Mouse (Mus musculus) lung, embryonic 14.5 days (tissue): ENCODE data around the gene Gm7030. TPM values are rescaled to one million over a fixed set of nuclear protein-coding genes. Genes with fewer than 3 reads are reported as not detected.
"Not testable (repeated sequence)": the region's sequence is repeated elsewhere in the genome, so short reads cannot be mapped to it uniquely, and the experiment has no call there.

Experiments used
- ATAC-seq: fragments of 200-750 bp; cut with Nextera tagmentation; 2 replicates; pipeline ENCODE4 v1.8.0; 2017; ENCODE audit warnings: mild to moderate bottlenecking, moderate TSS enrichment, moderate library complexity; ENCODE audit not compliant: insufficient read depth
- DNase-seq: peaks from one replicate; pipeline ENCODE4 v3.0.0-alpha.2; 2015
- H3K27ac ChIP-seq: fragments of 300-500 bp; sonication (generic); 2 replicates; pipeline ENCODE4 v1.5.1; 2014; ENCODE audit warnings: low read depth, mild to moderate bottlenecking, moderate library complexity
- H3K27me3 ChIP-seq: fragments of 300-500 bp; sonication (generic); 2 replicates; pipeline ENCODE4 v1.6.1; 2014; ENCODE audit warnings: low read length, control low read depth; ENCODE audit not compliant: insufficient read depth
- H3K36me3 ChIP-seq: fragments of 300-500 bp; sonication (generic); 2 replicates; pipeline ENCODE4 v1.6.1; 2014; ENCODE audit warnings: control low read depth; ENCODE audit not compliant: insufficient read depth
- H3K4me1 ChIP-seq: fragments of 300-500 bp; sonication (generic); 2 replicates; pipeline ENCODE4 v1.6.1; 2014; ENCODE audit warnings: antibody characterized with exemption, control low read depth; ENCODE audit not compliant: insufficient read depth
- H3K4me2 ChIP-seq: fragments of 300-500 bp; sonication (generic); 2 replicates; pipeline ENCODE4 v1.6.1; 2014; ENCODE audit warnings: mild to moderate bottlenecking
- H3K4me3 ChIP-seq: fragments of 300-500 bp; sonication (generic); 2 replicates; pipeline ENCODE4 v1.5.1; 2014; ENCODE audit warnings: low read depth, low read length
- H3K9ac ChIP-seq: fragments of 300-500 bp; sonication (generic); 2 replicates; pipeline ENCODE4 v1.6.1; 2014
- H3K9me3 ChIP-seq: fragments of 300-500 bp; sonication (generic); 2 replicates; pipeline ENCODE4 v1.6.1; 2016; ENCODE audit warnings: low read depth, low read length, control low read depth
- CTCF ChIP-seq: IDR thresholded peaks from 2 replicates; pipeline ENCODE4 v1.5.1; 2016; ENCODE audit warnings: antibody characterized with exemption, low read depth
- whole genome bisulfite sequencing: fragments of 180-500 bp; shearing (Covaris S2); extraction: QIAGEN DNeasy Blood & Tissue Kit; methylation state at CpG from one replicate; pipeline ENCODE4 v1.1.7; 2014; 5-methylcytosine and 5-hydroxymethylcytosine counted together
- polyA plus RNA-seq: library from polyadenylated mRNA; unstranded; fragments of >200 nt; fragmentation: Nextera tagmentation; extraction: Ambion mirVana; gene quantifications from 2 replicates; pipeline ENCODE4 v1.2.1, GENCODE M21; 2014

Gm7030 gene
- polyA plus RNA-seq, 1 experiment from 2014 or later = not detected

DNA sequence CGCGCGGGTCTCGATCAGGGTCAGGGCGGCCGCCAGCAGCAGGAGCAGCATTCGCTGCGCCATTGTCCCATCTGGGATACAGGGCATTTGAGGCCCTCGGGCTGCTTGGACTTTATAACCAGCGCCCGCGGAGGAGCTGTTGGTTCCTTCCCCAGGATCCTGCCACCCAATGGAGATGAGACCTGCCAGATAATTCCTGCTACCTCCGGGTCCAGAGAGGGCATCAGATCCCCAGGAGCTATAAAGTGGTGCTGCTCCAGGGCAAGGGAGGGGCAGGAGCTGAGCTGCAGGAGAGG, 16.6 kb upstream of the Gm7030 start:
- Histone ChIP-seq H3K27ac (peak overlapping the region; percentile 87), H3K9ac (peak overlapping the region; percentile 62), H3K4me2 (peak overlapping the region; percentile 65), H3K27me3 (peaks cover 17% of the 10 kb centered on the region), H3K4me3 (peak overlapping the region; percentile 45)
- not testable (repeated sequence) for DNase-seq, H3K4me1 ChIP-seq, H3K9me3 ChIP-seq, H3K36me3 ChIP-seq
- 1% methylated on average over 13 of the region's 13 CpGs for WGBS
- ATAC-seq = 0 out of 2 replicates have a peak, but pooled peaks have one; percentile 45

DNA sequence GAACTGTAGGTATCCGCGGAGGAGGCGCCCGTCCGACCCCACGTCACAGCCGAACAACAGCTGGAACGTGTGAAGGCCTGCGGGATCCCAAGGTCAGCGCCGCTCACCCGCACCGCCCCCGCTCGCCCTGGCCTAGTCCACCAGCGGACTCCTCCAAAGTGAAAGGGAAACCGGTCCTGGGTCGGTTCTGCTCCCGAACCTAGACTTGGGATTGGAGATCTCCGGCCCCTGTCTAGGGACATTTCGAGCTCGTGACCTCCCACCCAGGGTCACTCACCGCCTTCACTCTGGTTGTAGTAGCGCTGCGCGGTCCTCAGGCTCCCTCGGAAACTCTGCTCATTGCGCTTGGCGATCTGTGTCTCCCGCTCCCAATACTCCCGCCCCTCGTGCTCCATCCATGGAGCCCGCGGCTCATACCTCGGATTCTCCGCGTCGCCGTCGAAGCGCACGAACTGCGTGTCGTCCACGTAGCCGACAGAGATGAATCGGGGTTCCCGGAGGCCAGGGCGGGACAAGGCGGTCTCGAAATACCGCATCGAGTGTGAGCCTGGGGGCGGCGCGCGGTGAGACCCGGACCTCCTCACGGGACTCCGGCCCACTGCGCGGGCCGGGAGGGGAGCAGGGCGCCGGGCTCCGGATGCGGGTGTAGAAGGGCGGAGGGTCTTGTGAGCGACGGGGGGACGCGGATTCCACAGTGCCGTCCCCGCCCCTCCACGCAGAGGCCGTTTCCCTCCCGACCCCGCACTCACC, 16.1 kb upstream of the Gm7030 start:
- WGBS = 2% methylated on average over 78 of the region's 78 CpGs
- TF ChIP-seq CTCF = no peak
- Histone ChIP-seq H3K27me3 (peaks cover 17% of the 10 kb centered on the region), H3K4me3 (peak overlapping the region; percentile 45), H3K27ac (peak overlapping the region; percentile 87), H3K9ac (peak overlapping the region; percentile 62), H3K9me3 (no peaks in the 10 kb centered on the region), H3K4me2 (peak overlapping the region; percentile 65), H3K4me1 (no peaks in the 10 kb centered on the region), H3K36me3 (no peaks in the 10 kb centered on the region)
- ATAC-seq (peak; percentile 38; the same call in 1 of the 2 replicates), DNase-seq (peak; percentile 24)

- H3K27ac ChIP-seq, ATAC-seq, H3K36me3 ChIP-seq, H3K9me3 ChIP-seq, H3K4me3 ChIP-seq, DNase-seq, H3K9ac ChIP-seq, H3K4me2 ChIP-seq, H3K27me3 ChIP-seq, H3K4me1 ChIP-seq: not testable (repeated sequence)
- WGBS = 62% methylated on average over 1 of the region's 1 CpGs
Observed at GRCm38 (mm10) chr17:36136299-36136848, 7.1 kb upstream of the Gm7030 start.

GRCm38 (mm10) chr17:36135421-36136231, 6.4 kb upstream of the Gm7030 start:
- not testable (repeated sequence) for ATAC-seq, DNase-seq, H3K27me3 ChIP-seq, H3K4me2 ChIP-seq, H3K4me1 ChIP-seq, H3K27ac ChIP-seq, H3K36me3 ChIP-seq, H3K4me3 ChIP-seq, H3K9ac ChIP-seq, H3K9me3 ChIP-seq

GRCm38 (mm10) chr17:36131516-36132265, 2.5 kb upstream of the Gm7030 start:
- Histone ChIP-seq H3K27me3 (no peaks in the 10 kb centered on the region), H3K27ac (no peak overlapping the region), H3K9me3 (no peaks in the 10 kb centered on the region), H3K4me1 (no peaks in the 10 kb centered on the region), H3K4me3 (no peak overlapping the region), H3K4me2 (no peak overlapping the region), H3K36me3 (no peaks in the 10 kb centered on the region), H3K9ac (no peak overlapping the region)
- DNase-seq (no peak), ATAC-seq (no peak)
- 0 out of 2 replicates have a peak, but pooled peaks have one; percentile 25 for TF ChIP-seq CTCF
- 64% methylated on average over 5 of the region's 5 CpGs for WGBS

- not testable (repeated sequence) for DNase-seq, ATAC-seq, H3K9me3 ChIP-seq, H3K4me1 ChIP-seq, H3K9ac ChIP-seq, H3K4me3 ChIP-seq, H3K4me2 ChIP-seq, H3K27ac ChIP-seq, H3K36me3 ChIP-seq, H3K27me3 ChIP-seq
- WGBS = 59% methylated on average over 10 of the region's 13 CpGs
Observed at GRCm38 (mm10) chr17:36128525-36128924, 700 bp downstream of the Gm7030 start.

- not testable (repeated sequence) for H3K4me1 ChIP-seq, ATAC-seq, DNase-seq, H3K4me2 ChIP-seq, H3K9me3 ChIP-seq, H3K36me3 ChIP-seq, H3K27me3 ChIP-seq, H3K9ac ChIP-seq, H3K27ac ChIP-seq, H3K4me3 ChIP-seq
- WGBS = 45% methylated on average over 3 of the region's 3 CpGs
Observed at GRCm38 (mm10) chr17:36124111-36124510, 5.1 kb downstream of the Gm7030 start.

- not testable (repeated sequence) for H3K9me3 ChIP-seq, H3K36me3 ChIP-seq, H3K27ac ChIP-seq, H3K27me3 ChIP-seq, H3K4me1 ChIP-seq, H3K9ac ChIP-seq
- DNase-seq (peak; percentile 79), ATAC-seq (peak; percentile 79; the same call in 1 of the 2 replicates)
- Histone ChIP-seq H3K4me2 (peak within 1 kb of the TSS; percentile 47), H3K4me3 (0 out of 2 replicates have a peak within 1 kb of the TSS, but pooled peaks have one; percentile 4)
- WGBS = 4% methylated on average over 8 of the region's 8 CpGs
Observed at GRCm38 (mm10) chr17:36121352-36122020, 7.7 kb downstream of the Gm7030 start, which contains the start of gene Gm19684. Gene Gm19684, plus strand, starts transcription at chr17:36121678.

DNA sequence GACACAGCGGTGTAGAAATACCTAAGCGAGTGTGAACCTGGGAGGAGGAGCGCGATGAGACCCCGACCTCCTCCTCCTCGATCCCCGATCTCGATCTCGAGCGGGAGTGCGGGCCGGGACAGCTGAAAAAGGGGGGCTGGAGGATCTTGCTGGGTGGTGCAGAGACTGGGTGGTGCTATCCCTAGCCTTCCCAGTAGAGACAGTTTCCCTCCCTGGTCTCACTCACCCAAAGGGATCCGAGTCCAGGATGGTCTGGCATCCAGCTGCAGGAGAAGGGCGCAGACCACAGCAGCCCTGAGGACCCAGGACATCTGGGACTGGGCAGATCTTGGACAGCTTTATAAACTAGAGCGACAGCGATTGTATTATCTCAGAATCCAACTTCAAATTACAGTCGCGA, 8.4 kb downstream of the Gm7030 start:
- not testable (repeated sequence) for H3K4me1 ChIP-seq, H3K4me3 ChIP-seq, H3K36me3 ChIP-seq, DNase-seq, H3K9me3 ChIP-seq, H3K9ac ChIP-seq, H3K27me3 ChIP-seq, H3K27ac ChIP-seq
- H3K4me2 ChIP-seq = peak overlapping the region; percentile 47
- WGBS = 13% methylated on average over 18 of the region's 18 CpGs
- peak; percentile 52; the same call in 1 of the 2 replicates for ATAC-seq
